ENCODE assay signal across 29 mouse cellular contexts in genomic region chr9:74249486-74249885, GRCm38 (mm10).
DNase-seq lines count a peak whose midpoint lies in the region; ATAC-seq lines count a peak whose summit lies in the region.
"Had no signal": no experiment of that assay in that cellular context is flagged by ENCODE, and none has a peak within 500 bp of the region (broad histone marks: within the 10 kb centered on the region; RNA-seq: fewer than 3 reads in every experiment).

No protein-coding gene starts in this region.

- no peak for ATAC-seq in hindbrain, embryonic 12.5 days (ENCODE audit: low FRiP score)
- ATAC-seq: forebrain, embryonic 14.5 days; hindbrain, postnatal 0 days; inflammation-experienced regulatory T-cells, adult 6 months; Patski had no signal

- no peak overlapping the region for H3K27ac ChIP-seq in hindbrain, embryonic 10.5 days
- no peak overlapping the region for H3K27ac ChIP-seq in hindbrain, embryonic 12.5 days
- H3K27ac ChIP-seq: embryonic facial prominence, embryonic 12.5 days; embryonic facial prominence, embryonic 15.5 days; gastrocnemius, adult 2 months; heart, embryonic 15.5 days; hindbrain, embryonic 13.5 days; hindbrain, postnatal 0 days had no signal

- peaks cover 41% of the 10 kb centered on the region for H3K4me1 ChIP-seq in hindbrain, embryonic 10.5 days (replicated peaks)
- H3K4me1 ChIP-seq in hindbrain, embryonic 12.5 days, result no peaks in the 10 kb centered on the region
- H3K4me1 ChIP-seq: embryonic facial prominence, embryonic 12.5 days; embryonic facial prominence, embryonic 15.5 days had no signal

- no peaks in the 10 kb centered on the region for H3K36me3 ChIP-seq in hindbrain, embryonic 10.5 days
- H3K36me3 ChIP-seq in hindbrain, embryonic 12.5 days, result no peaks in the 10 kb centered on the region
- H3K36me3 ChIP-seq: embryonic facial prominence, embryonic 12.5 days; embryonic facial prominence, embryonic 15.5 days; G1E; heart, embryonic 12.5 days; heart, embryonic 15.5 days; hindbrain, embryonic 13.5 days had no signal

- no peaks in the 10 kb centered on the region for H3K9me3 ChIP-seq in hindbrain, embryonic 10.5 days
- H3K9me3 ChIP-seq in hindbrain, embryonic 12.5 days (replicated peaks), result no peaks in the 10 kb centered on the region
- H3K9me3 ChIP-seq: embryonic facial prominence, embryonic 12.5 days; embryonic facial prominence, embryonic 15.5 days; heart, embryonic 12.5 days; heart, embryonic 15.5 days; hindbrain, embryonic 13.5 days had no signal

- H3K4me2 ChIP-seq in hindbrain, embryonic 12.5 days (replicated peaks), result no peak overlapping the region
- H3K4me2 ChIP-seq: embryonic facial prominence, embryonic 12.5 days; embryonic facial prominence, embryonic 15.5 days; heart, embryonic 12.5 days; heart, embryonic 15.5 days; hindbrain, embryonic 13.5 days had no signal

- peak; percentile 33 for DNase-seq in hindbrain, embryonic 10.5 days (ENCODE audit: low spot score)
- peak; percentile 15 for DNase-seq in kidney, adult 9 months
- no peak for DNase-seq in kidney, adult 11 months
- DNase-seq in embryo, embryonic 10 days (ENCODE audit: low spot score), result peak; percentile 77
- peak; percentile 54 for DNase-seq in embryo, embryonic 9.5 days (ENCODE audit: extremely low spot score)
- no peak for DNase-seq in heart, adult 18-20 months
- DNase-seq: adrenal gland, postnatal 10 days; adrenal gland, postnatal 36 days; cerebellum, adult 18-20 months; cerebellum, adult 9-10 months; cerebellum, postnatal 14 days; forebrain, postnatal 0 days; gastrocnemius, adult 2 months; gastrocnemius, postnatal 14 days; heart, adult 11 months; heart, postnatal 10 days; heart, postnatal 36 days had no signal

- H3K9ac ChIP-seq in hindbrain, embryonic 12.5 days, result no peak overlapping the region
- H3K9ac ChIP-seq: embryonic facial prominence, embryonic 12.5 days; embryonic facial prominence, embryonic 15.5 days; forebrain, postnatal 0 days; heart, embryonic 12.5 days; heart, embryonic 15.5 days; hindbrain, embryonic 13.5 days had no signal

- 8% methylated on average over 1 of the region's 1 CpGs for WGBS in hindbrain, embryonic 10.5 days
- WGBS in hindbrain, embryonic 12.5 days, result 6% methylated on average over 1 of the region's 1 CpGs

- no peaks in the 10 kb centered on the region for H3K27me3 ChIP-seq in hindbrain, embryonic 10.5 days (ENCODE audit: insufficient read depth, poor library complexity, severe bottlenecking)
- no peaks in the 10 kb centered on the region for H3K27me3 ChIP-seq in hindbrain, embryonic 12.5 days
- H3K27me3 ChIP-seq: CH12.LX; embryonic facial prominence, embryonic 12.5 days; embryonic facial prominence, embryonic 15.5 days; heart, embryonic 12.5 days; heart, embryonic 15.5 days; hindbrain, embryonic 13.5 days had no signal

- H3K4me3 ChIP-seq in hindbrain, embryonic 10.5 days, result no peak overlapping the region
- H3K4me3 ChIP-seq in hindbrain, embryonic 12.5 days, result no peak overlapping the region
- H3K4me3 ChIP-seq: embryonic facial prominence, embryonic 12.5 days; embryonic facial prominence, embryonic 15.5 days; gastrocnemius, adult 2 months; heart, embryonic 12.5 days; heart, embryonic 15.5 days; hindbrain, embryonic 13.5 days had no signal

Comparison
In these comparisons a context has a peak if more than half of its experiments do, and no peak if none do; other contexts are left out.
1. DNase-seq: peak in hindbrain, embryonic 10.5 days (single experiment), kidney, adult 9 months (single experiment), embryo, embryonic 10 days (single experiment) and embryo, embryonic 9.5 days (single experiment); none in kidney, adult 11 months (single experiment) and heart, adult 18-20 months (0 of 2).